Mouse (Mus musculus): ENCODE measurements around the gene Fbxw8. TPM values are rescaled to one million over a fixed set of nuclear protein-coding genes. Genes with fewer than 3 reads are reported as not detected.

Gene Fbxw8
- polyA plus RNA-seq, 1 experiment from 2014 or later: 16.0 TPM

DNA sequence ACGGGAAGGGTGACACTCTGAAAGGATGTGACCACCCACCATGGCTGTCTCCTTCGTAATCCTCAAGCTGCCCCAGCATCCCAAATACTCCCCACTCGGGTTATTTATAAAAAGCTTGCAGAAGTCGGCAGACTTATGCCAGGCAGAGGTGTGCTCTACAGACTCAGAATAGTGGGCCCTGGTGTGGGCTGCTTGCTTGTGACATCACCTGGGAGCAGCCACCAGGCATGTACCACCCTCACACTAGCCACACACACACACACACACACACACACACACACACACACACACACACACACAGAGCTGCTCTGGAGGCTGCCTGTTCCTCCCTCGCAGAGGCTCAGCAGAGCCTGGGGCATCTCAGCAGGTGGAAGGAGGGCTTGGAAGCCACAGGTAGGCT, 137.7 kb downstream of the Fbxw8 start:
- Histone ChIP-seq H3K27me3 (replicated peaks; ENCODE audit: control insufficient read depth, insufficient read depth, low read length) (no peaks in the 10 kb centered on the region), H3K36me3 (ENCODE audit: control insufficient read depth, insufficient read depth, low read length) (no peaks in the 10 kb centered on the region), H3K4me1 (ENCODE audit: control insufficient read depth, insufficient read depth, low read length) (peaks cover 5% of the 10 kb centered on the region), H3K4me3 (ENCODE audit: low read length) (no peak overlapping the region), H3K27ac (ENCODE audit: low read length) (no peak overlapping the region), H3K9me3 (ENCODE audit: control insufficient read depth, low read length) (no peaks in the 10 kb centered on the region), H3K4me2 (ENCODE audit: low read depth, low read length) (no peak overlapping the region), H3K9ac (ENCODE audit: low read depth, low read length) (no peak overlapping the region)
- ATAC-seq: no peak
- WGBS: 46% methylated on average over 5 of the region's 5 CpGs

GRCm38 (mm10) chr5:118015669-118016068, 139.6 kb downstream of the Fbxw8 start:
- H3K9me3 ChIP-seq (ENCODE audit: control insufficient read depth, low read length): no peaks in the 10 kb centered on the region
- H3K4me1 ChIP-seq (ENCODE audit: control insufficient read depth, insufficient read depth, low read length): peaks cover 5% of the 10 kb centered on the region
- no peak overlapping the region for H3K4me3 ChIP-seq (ENCODE audit: low read length)
- H3K4me2 ChIP-seq (ENCODE audit: low read depth, low read length): no peak overlapping the region
- no peaks in the 10 kb centered on the region for H3K36me3 ChIP-seq (ENCODE audit: control insufficient read depth, insufficient read depth, low read length)
- H3K27me3 ChIP-seq (replicated peaks; ENCODE audit: control insufficient read depth, insufficient read depth, low read length): no peaks in the 10 kb centered on the region
- no peak for ATAC-seq
- H3K27ac ChIP-seq (ENCODE audit: low read length): no peak overlapping the region
- no peak overlapping the region for H3K9ac ChIP-seq (ENCODE audit: low read depth, low read length)
- 91% methylated on average over 2 of the region's 2 CpGs for WGBS

- ATAC-seq: no peak
- H3K9me3 ChIP-seq (ENCODE audit: control insufficient read depth, low read length): no peaks in the 10 kb centered on the region
- H3K4me1 ChIP-seq (ENCODE audit: control insufficient read depth, insufficient read depth, low read length): peaks cover 5% of the 10 kb centered on the region
- H3K27me3 ChIP-seq (replicated peaks; ENCODE audit: control insufficient read depth, insufficient read depth, low read length): no peaks in the 10 kb centered on the region
- no peak overlapping the region for H3K4me2 ChIP-seq (ENCODE audit: low read depth, low read length)
- no peak overlapping the region for H3K4me3 ChIP-seq (ENCODE audit: low read length)
- no peak overlapping the region for H3K27ac ChIP-seq (ENCODE audit: low read length)
- 27% methylated on average over 12 of the region's 12 CpGs for WGBS
- no peaks in the 10 kb centered on the region for H3K36me3 ChIP-seq (ENCODE audit: control insufficient read depth, insufficient read depth, low read length)
- no peak overlapping the region for H3K9ac ChIP-seq (ENCODE audit: low read depth, low read length)
These were observed 140.2 kb downstream of the Fbxw8 start for GRCm38 (mm10) chr5:118015028-118015427.

Other genes with a start within 250 kb of the Fbxw8 start
- 50.1 and 51.0 TPM in 2 replicates for gene Fbxo21, start 178.7 kb downstream of the Fbxw8 start, polyA plus RNA-seq (2015; fragmentation: Nextera tagmentation; extraction: Ambion mirVana)
- 3.6 and 4.0 TPM in 2 replicates for gene Tesc, start 127.7 kb downstream of the Fbxw8 start, polyA plus RNA-seq (2015; fragmentation: Nextera tagmentation; extraction: Ambion mirVana)
- gene Hrk, start 9.2 kb upstream of the Fbxw8 start, polyA plus RNA-seq (2015; fragmentation: Nextera tagmentation; extraction: Ambion mirVana): 0.12 and 0.21 TPM in 2 replicates
- 1.1 and 2.6 TPM in 2 replicates for gene Rnft2, start 89.7 kb upstream of the Fbxw8 start, polyA plus RNA-seq (2015; fragmentation: Nextera tagmentation; extraction: Ambion mirVana)
- gene 2410131K14Rik, start 89.8 kb upstream of the Fbxw8 start, polyA plus RNA-seq (2015; fragmentation: Nextera tagmentation; extraction: Ambion mirVana): 7.3 TPM in 2 replicates